Mouse (Mus musculus) testis, postnatal 10 days (tissue): ENCODE data around the gene Etfbkmt.
"Not testable (repeated sequence)": the region's sequence is repeated elsewhere in the genome, so short reads cannot be mapped to it uniquely, and the experiment has no call there.

Experiments
- DNase-seq: peaks from one replicate; pipeline ENCODE4 v3.0.0; 2021; ENCODE audit warnings: low spot score

Gene Etfbkmt

DNA sequence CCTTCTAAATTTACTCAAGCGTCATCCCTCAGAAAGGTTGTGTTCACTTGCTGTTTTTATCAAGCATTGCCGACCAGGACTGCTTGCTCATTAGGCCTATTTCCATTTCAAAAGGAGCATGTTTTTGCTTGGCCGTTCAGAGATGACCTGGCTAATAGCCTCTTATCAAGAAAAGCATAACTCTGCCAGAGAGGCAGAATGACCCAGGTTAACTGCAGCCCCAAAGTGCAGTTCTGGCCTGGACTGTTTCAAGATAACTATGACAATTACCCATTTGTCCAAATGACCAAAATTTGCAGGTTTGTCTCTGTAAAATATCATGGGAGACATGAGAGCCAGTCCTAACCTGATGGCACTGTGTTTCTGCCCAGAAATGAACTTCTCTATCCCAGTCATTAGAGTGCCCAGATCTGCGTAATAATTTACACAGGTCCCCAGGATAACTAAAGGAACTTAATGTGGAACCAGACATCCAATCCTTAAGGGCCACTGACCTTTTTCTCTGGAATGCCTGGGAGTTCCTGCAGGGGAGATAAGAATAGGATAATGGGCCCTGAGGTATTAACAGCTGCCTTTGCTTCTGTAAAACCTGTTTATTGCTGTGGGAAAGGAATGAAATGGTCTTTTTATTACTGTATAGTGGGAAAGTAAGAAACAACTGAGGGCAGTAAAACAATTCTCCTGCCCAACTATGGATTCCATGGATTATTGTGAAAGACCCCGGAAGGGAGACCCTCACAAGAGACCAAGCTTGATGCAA lies 5.1 kb upstream of the Etfbkmt start:
- no peak for DNase-seq

DNA sequence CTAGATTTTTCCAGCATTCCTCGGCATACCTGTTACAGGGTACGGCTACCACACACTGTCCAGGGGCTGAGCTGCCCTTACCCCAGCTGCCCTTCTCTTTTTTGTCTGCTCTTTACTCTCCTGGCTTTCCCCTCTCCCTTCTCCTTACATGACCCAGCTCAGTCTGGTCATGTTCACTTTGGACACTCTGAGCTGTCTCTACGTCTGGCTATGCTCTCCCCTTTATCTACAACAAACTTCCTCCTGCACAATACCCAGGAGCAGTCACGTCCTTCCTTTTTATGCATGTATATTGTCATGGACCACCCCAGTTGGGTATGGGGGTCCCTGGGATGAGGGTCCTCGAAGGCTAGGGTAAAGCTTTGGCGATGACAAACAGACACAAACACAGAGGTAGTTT lies 4.0 kb upstream of the Etfbkmt start:
- no peak for DNase-seq

DNA sequence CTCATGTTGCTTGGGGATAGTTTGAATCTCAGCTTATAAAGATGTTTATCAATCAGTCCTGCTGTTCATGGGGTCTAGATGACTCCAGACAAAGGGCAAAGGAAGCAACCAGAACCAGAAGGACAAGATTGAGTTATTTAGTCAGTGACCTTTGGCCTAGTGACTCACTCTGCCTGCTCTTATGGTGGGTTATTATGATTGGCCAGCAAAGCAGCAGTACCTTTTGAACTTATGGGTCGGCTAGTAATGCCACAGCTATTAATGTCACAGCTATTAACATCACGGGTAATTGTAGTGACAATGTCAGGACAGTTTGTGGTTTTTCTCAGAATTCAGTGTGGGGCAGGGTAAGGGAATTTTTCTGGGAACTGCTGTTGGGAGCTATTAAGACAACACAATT lies 1.7 kb upstream of the Etfbkmt start:
- no peak for DNase-seq

DNA sequence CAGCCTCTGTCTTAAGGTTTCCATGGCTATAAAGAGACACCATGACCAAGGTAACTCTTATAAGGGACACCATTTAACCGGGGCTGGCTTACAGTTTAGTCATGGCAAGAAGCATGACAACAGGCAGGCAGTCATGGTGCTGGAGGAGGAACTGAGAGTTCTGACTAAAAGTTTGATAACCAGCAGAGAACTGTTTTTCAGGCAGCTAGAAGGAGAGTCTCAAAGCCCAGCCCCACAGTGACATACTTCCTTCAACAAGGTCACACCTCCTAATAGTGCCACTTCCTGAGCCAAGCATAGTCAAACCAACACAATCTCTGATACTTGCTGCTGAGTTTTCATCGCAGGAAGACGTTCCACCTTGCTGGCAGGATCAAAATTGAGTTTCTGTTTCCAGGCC lies 638 bp upstream of the Etfbkmt start:
- DNase-seq: no peak

DNA sequence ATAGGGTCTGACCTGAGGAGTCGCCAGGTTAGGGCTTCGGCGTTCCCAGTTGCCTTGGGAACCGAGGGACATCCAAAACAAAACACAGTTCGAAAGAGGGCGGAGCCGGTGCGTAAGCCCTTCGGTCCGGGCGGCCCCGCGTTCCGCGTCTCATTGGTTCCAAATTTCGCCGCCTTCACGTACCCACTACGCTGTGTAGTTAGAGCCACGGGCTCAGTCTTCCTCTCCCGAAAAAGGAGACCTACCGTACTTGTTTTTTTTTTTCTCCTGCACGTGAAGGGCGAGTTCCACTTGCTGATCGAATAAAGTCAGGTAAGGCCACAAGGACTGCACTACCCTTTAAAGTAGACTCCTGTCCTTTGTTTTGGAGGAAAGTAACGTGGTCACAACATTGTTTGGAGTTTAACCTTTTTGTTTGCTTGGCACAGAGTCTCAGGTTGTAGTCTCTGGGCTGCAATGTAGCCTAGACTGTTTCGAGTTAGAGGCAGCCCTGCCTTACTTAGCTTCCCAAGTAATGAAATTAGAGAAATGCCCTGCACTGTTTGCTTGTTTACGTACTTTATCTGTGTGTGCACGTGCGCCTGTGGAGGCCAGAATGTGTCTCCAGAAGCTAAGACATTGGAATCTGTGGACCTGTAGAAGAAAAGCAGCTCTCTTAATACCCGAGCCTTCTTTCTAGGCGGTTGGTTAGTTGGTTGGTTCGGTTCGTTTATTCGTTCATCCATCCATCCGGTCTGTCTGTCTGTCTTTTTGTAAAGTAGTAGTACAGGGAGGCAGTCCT lies 1.9 kb downstream of the Etfbkmt start:
- peak; percentile 87 for DNase-seq

DNA sequence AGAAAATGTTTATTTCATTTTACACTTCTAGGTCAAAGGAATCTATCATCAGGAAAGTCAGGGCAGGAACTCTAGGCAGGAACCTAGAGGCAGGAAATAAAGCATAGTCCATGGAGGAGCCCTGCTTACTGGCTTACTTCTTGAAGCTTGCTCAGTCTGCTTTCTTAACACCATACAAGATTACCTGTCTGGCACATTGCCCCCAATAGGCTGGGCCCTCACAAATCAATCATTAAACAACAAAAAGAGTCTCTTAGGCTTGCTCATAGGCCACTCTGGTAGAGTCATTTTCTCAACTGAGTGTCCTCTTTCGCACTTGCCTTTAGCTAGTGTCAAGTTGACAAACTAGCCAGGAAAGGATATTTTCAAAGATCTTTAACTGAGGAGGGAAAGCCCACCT lies 5.5 kb downstream of the Etfbkmt start:
- no peak for DNase-seq

DNA sequence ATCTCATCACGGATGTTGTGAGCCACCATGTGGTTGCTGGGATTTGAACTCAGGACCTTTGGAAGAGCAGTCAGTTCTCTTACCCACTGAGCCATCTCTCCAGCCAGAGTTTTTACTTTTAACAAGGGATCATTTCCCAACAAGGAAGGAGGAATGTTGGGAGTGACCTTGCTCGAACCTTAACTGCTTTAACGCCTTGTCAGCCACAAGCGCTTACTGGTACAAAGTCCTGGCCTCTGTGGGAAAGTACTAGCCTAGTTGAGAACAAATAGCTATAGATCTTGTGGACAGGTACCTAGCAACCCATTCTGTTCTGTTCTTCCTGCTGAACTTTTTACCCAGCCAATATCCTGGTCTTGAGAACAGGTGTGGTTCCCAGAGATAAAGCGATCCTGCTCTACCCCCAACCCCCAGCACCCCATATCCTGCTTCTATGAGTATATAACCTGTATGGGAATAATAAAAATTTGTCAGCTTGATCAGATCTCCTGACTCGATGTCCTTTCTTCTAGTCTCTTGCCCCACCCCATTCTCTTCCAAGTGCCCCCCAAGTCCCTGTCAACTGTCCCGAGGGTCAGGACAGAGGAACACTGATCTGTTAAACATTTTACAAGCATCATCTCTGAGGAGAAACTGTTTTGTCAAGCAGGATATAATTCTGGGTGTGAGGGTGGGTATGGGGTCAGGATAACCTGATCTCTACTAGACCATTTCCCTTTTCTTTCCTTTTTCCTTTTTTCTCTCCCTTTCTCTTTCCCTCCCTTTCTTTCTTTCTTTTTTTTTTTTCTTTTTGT lies 9.0 kb downstream of the Etfbkmt start:
- DNase-seq: no peak

DNA sequence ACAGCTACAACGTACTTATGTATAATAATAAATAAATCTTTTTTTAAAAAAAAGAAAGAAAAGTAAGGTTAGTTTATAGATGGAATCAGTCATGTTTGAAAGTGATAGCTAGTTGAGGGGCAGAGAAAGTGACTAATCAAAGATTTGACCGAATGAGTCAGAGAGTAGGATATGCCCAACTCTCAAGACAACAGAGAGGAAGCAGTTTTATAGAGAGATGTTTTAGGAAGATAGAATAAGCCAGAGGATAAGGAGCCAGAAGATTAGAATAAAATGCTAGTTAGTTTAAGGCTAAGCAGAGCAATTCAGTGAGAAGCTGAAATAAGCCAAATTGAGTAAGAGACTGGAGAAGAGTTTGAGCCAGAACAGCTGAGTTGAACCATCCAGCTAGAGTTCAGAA lies 12.5 kb downstream of the Etfbkmt start:
- no peak for DNase-seq

DNA sequence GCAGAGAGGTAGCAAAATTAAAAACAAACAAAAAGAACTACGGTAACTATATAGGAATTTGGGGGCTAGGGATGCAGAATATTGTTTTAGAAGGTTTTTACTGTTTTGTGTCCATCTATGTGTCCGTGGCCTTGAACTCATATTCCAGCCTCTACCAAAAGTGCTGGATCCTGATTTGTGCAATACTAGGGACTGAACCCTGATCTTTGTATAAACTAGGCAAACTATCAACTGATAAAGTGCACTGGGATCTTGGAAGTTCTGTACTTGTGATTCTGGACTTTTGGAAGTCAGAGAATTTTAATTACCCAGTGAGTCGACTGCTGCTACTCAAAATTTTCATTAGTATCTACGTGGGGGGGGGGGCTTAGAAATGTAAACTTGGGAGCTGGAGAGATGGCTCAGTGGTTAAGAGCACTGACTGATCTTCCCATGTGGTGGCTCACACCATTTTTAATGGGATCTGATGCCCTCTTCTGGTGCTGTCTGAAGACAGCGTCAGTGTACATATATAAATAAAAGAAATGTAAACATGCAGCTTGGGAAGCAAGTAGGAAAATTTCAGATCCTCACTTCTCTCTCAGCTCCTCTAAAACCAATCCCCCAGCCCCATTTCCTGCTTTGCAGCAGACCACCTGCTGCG lies 13.9 kb downstream of the Etfbkmt start:
- DNase-seq: no peak

DNA sequence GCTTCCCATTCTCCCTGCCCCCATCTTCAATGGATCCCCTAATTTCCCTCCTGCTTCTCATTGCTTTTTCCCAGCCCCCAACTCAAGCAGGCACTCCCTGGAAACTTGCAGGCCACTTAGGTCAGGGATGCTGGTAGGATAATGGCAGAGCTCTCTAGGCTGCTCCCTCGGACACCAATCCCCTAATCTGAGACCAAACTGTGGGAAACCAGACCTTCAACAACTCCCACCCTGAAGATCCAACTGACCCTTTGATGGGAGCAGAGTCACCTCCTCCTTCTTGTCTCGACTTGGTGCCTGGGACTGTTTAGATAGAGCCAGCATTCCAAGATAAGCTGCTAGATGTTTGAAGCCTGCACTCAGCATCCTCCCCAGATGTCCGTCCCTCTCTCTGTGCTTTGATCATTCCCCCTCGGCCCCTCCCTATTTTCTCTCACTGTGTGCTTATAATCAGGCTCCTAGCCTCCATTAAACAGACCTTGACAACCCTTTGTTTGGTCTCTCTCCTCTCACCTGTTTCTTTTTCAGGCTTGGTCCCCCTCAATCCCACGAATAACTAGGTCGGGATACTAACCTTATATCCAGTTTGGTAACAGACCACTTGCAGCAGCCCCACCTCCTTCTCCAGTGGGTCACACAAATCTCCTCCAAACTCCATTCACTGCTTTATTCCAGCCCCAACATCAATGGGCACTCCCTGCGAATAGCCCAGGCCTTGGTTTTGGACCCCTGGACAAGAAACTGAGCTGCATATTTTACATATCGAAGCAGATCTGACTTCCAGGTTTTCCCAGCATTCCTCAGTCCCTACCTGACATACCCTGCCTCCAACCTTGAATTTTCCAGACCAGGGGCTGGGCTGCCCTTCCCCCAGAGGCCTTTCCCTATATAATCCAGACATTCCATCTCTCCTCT lies 14.7 kb downstream of the Etfbkmt start:
- no peak for DNase-seq

DNA sequence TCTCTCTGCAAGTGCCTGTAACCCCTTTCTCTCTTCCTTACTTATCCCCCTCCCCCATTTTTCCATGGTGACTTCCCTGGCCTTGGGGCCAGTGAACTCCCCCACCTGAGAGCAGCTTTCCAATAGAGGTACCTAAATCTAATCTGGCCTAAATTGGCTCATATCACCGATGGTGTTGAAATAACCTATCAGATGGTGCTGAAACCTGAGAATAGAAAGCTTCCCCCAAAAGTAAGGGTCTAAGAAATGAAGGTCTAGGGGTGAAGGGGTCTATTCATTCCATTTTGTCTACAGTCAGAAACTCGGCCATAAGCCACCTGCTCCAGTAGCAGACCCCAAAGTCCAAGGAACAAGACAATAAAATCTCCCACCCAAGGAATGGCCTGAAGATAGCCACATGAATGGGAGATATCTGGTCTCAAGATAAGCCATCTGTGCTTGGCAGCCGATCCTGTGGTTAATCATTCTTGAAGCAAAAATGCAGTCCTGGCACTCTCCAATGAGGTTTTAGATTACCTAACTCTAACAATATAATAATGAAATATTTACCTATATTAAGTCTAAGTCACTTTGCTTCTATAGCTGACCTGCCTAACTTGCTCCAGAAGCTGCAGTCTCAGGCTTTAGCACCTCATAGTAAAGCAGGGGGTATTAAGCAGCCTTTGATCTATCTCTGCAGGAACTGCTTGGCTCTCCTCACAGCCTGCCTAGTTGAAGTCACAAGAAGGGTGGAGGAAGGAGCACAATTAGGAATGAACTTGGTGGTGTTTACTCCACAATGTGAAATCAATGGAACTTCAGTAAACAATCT lies 15.6 kb downstream of the Etfbkmt start:
- no peak for DNase-seq

DNA sequence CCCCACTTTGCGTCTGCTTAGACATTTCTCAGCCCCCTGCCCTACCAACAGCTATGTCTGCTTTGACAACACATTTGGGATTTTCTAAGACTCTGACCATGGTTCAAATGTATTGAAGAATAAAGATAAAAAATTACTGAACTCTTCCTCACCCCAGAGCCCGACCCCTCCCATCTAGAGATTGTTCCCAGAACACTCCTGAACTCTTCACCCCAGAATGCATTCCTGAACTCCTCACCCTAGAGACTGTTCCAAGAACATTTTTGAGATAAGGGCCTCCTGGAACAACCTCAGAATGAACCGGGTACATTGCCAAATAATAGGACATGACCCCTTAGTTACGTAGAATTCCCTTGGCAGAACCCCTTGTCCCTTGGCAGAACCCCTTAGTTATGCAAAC lies 27.4 kb downstream of the Etfbkmt start:
- not testable (repeated sequence) for DNase-seq

DNA sequence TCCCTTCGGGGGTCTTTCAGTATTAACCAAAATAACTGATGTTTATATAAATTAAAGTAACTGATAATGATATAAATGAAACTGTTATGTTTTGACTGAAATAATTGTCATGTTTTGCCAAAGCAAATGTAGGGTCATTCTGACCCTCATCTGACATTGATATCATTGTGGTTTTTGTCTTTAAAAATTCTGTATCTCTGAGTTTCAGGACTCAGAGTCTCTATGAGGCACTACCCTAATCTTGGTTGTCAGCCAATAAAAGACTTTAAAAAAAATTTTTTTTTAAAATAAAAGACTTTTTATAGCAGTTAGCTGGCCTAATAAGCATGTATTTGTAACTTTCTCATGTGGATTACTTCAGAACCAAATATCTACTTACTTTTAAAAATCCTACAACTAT lies 28.0 kb downstream of the Etfbkmt start:
- no peak for DNase-seq

DNA sequence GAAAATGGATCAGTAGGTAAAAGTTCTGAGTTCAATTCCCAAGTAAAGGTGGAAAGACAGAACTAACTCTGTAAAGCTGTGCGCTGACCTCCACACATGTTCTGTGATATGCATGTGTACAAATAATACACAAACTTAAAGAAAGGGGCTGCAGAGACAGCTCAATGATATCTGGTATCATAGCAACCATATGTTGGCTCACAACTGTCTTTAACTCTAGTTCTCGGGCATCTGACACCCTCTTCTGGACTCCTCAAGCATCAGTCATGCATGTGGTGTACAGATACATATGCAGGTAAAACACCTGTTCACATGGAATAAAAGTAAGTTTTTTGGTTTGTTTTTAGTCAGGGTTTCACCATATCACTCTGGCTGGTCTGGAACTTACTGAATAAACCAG lies 28.8 kb downstream of the Etfbkmt start:
- DNase-seq: no peak

DNA sequence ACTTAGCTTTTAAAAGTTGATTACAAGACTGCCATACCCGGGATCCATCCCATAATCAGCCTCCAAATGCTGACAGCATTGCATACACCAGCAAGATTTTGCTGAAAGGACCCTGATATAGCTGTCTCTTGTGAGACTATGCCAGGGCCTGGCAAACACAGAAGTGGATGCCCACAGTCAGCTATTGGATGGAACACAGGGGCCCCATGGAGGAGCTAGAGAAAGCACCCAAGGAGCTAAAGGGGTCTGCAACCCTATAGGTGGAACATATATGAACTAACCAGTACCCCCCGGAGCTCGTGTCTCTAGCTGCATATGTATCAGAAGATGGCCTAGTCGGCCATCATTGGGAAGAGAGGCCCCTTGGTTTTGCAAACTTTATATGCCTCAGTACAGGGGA lies 30.3 kb downstream of the Etfbkmt start:
- DNase-seq: not testable (repeated sequence)

DNA sequence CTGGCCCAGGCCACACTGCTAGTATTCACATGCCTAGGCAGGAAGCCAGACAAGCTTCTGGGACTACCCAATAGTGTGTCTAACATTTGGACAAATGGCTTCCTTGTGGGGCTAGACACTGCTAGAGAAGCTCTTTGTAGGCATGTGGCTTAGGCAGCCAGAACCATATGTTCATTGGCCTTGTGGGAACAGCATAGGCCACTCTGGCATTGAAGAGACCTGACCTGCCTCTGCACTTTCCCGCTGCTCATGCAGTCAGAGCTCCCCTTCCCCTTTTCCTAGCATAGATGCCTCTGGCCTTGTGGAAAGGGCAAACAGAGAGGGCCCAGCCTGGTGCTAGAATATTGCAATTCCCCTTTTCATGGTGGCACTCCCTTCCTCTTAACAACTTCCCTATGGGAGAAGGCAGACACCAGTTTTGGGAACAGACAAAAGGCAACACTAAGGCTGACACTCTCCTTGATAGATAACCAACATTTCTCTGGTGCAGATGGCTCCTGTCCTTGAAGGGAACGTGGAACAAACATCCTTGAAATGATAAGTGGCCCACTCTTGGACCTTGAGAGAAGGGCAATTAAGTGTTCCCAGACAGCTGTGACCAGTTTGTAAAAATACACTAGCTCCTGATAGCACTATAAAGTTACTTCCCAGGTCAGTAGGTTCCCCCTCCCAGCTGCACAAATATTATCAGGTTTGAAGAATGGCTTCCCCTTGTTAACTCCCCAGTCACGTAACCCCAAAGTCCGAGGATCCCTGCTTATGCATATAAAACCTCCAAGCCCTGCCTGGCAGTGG lies 34.4 kb downstream of the Etfbkmt start:
- no peak for DNase-seq

DNA sequence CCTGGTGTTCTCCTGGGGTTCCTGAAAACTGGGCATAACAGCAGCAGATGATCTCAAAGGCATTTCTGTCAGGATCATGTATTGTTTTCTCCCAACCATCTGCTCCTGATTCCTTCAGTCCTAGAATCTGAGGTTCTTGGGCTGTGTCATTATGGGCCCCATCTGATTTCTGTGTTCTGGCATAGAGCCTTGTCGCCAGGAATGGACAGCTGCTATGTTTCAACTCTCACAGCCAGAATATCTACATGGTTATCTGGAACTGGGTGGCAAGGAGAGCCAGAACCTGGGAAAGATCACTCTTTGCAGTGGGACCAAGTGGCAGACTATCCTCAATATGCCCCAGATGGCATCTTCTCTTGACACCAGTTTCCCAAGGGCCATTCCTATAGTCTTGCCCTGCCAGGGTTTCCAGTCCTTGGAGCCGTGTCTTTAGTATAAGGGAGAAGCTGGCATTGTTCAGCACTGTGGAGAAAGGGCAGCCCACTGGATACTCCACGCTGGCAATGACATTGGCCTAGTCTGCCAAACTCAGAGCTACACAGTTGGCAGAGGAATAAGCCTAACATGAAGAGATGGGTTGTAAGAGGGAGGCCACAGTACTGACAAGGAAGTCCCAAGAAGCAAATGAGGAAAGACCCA lies 35.4 kb downstream of the Etfbkmt start:
- DNase-seq: no peak

DNA sequence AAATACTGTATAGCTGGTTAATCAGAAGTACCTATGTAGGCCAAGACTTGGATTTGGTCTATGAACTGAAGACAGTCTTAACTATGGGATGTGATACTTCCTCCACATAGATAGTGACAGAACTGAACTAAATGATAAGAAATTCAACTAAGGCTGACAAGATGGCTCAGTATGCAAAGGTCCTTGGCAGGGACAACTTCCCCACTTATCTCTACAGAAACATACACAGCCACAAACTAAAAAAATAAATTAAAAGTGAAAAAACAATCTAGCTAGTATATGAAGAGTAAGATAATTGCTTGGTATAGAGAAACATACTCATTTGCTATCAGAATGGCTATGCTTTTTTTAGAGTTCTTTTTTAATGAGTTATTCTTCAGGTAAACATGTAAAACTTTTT lies 39.4 kb downstream of the Etfbkmt start:
- DNase-seq: no peak

DNA sequence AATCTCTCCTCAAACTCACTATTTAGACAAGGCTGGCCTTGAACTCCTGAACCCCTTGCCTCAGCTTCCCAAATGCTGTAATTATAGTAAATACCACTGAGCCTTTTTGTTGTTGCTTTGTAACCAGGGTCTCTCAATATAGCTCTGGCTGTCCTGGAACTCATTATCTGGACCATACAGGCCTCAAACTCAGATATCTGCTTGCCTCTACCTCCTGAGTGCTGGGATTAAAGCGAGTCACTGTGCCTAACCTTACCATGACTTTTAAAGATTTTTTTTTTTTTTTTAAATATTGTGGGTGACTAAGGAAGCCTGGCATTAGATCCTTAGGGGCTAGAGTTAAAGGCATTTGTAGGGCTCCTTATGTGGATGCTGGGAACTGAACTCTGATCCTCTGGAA lies 44.4 kb downstream of the Etfbkmt start:
- DNase-seq: no peak
